Mouse (Mus musculus) lung, adult 2 months (tissue): ENCODE data around the gene M1ap.

Experiments
- CTCF ChIP-seq: fragments of 200-500 bp; IDR thresholded peaks from 2 replicates; pipeline ENCODE4 v1.5.1; 2011; ENCODE audit warnings: mild to moderate bottlenecking, low read length, control low read depth; ENCODE audit not compliant: insufficient read depth
- POLR2A ChIP-seq: fragments of 200-500 bp; IDR thresholded peaks from 2 replicates; pipeline ENCODE4 v1.6.1; 2011; ENCODE audit warnings: low read depth, mild to moderate bottlenecking, control low read depth, low read length, borderline replicate concordance; ENCODE audit errors: extremely low read depth

DNA sequence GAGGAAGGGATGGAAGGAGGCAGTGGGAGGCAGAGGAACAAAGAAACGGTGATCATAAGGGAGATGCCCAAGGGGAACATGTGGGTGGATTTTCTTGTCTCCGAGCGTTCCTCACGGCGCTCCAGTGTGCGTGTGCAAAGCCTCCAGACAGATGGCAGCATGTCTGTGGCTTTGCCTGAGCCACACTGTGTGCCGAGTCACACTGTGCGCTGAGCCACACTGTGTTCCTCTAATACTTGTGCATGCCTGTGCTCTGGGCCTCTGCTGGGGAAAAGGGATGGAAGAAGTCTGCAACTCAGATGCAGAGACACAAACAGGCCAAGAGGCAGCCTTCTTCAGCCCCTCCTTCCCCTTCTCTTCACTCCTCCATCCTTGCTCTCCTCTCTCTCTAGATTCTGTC, 80.6 kb downstream of the M1ap start:
- no peak for TF ChIP-seq CTCF
- no peak for TF ChIP-seq POLR2A
